Mouse (Mus musculus) kidney, embryonic 16.5 days (tissue): ENCODE results near the gene Ncoa7. TPM values are rescaled to one million over a fixed set of nuclear protein-coding genes. Genes with fewer than 3 reads are reported as not detected.

Source experiments
- ATAC-seq: fragments of 200-750 bp; cut with Nextera tagmentation; 2 replicates; pipeline ENCODE4 v1.8.0; 2017; ENCODE audit warnings: moderate TSS enrichment; ENCODE audit not compliant: low FRiP score, low TSS enrichment
- H3K27ac ChIP-seq: fragments of 300-500 bp; sonication (generic); 2 replicates; pipeline ENCODE4 v1.5.1; 2014; ENCODE audit warnings: low read length
- H3K27me3 ChIP-seq: fragments of 300-500 bp; sonication (generic); 2 replicates; pipeline ENCODE4 v1.6.1; 2014; ENCODE audit warnings: low read length, control low read depth, mixed read lengths; ENCODE audit not compliant: insufficient read depth
- H3K36me3 ChIP-seq: fragments of 300-500 bp; sonication (generic); 2 replicates; pipeline ENCODE4 v1.6.1; 2014; ENCODE audit warnings: low read length, control low read depth, mixed read lengths; ENCODE audit not compliant: insufficient read depth
- H3K4me1 ChIP-seq: fragments of 300-500 bp; sonication (generic); 2 replicates; pipeline ENCODE4 v1.6.1; 2014; ENCODE audit warnings: low read length, control low read depth, mixed read lengths; ENCODE audit not compliant: insufficient read depth
- H3K4me2 ChIP-seq: fragments of 300-500 bp; sonication (generic); replicated peaks from 2 replicates; pipeline ENCODE4 v1.6.1; 2014; ENCODE audit warnings: low read depth, low read length
- H3K4me3 ChIP-seq: fragments of 300-500 bp; sonication (generic); 2 replicates; pipeline ENCODE4 v1.5.1; 2014; ENCODE audit warnings: mild to moderate bottlenecking, low read length
- H3K9ac ChIP-seq: fragments of 300-500 bp; sonication (generic); replicated peaks from 2 replicates; pipeline ENCODE4 v1.6.1; 2014; ENCODE audit warnings: low read length
- H3K9me3 ChIP-seq: fragments of 300-500 bp; sonication (generic); 2 replicates; pipeline ENCODE4 v1.6.1; 2016; ENCODE audit warnings: low read length, control low read depth
- WGBS: fragments of 180-500 bp; shearing (Covaris S2); extraction: QIAGEN DNeasy Blood & Tissue Kit; methylation state at CpG from one replicate; pipeline ENCODE4 v1.1.7; 2014; 5-methylcytosine and 5-hydroxymethylcytosine counted together
- polyA plus RNA-seq: library from polyadenylated mRNA; unstranded; fragments of >200 nt; fragmentation: Nextera tagmentation; extraction: Ambion mirVana; gene quantifications from 2 replicates; pipeline ENCODE4 v1.2.1, GENCODE M21; 2015

Gene Ncoa7
- polyA plus RNA-seq, 1 experiment from 2014 or later, result 16.9 TPM

- H3K27me3 ChIP-seq, result no peaks in the 10 kb centered on the region
- no peak overlapping the region for H3K4me3 ChIP-seq
- no peaks in the 10 kb centered on the region for H3K4me1 ChIP-seq
- H3K4me2 ChIP-seq, result no peak overlapping the region
- H3K36me3 ChIP-seq, result peaks cover 9% of the 10 kb centered on the region; the same call in 1 of the 2 replicates
- H3K9ac ChIP-seq, result no peak overlapping the region
- ATAC-seq, result 0 out of 2 replicates have a peak, but pooled peaks have one; percentile 46
- WGBS, result 90% methylated on average over 1 of the region's 1 CpGs
- no peak overlapping the region for H3K27ac ChIP-seq
- H3K9me3 ChIP-seq, result no peaks in the 10 kb centered on the region
These were observed 34.3 kb downstream of the Ncoa7 start for GRCm38 (mm10) chr10:30768820-30769219.

GRCm38 (mm10) chr10:30768250-30768649, 34.9 kb downstream of the Ncoa7 start:
- H3K27ac ChIP-seq, result no peak overlapping the region
- WGBS, result 86% methylated on average over 3 of the region's 3 CpGs

DNA sequence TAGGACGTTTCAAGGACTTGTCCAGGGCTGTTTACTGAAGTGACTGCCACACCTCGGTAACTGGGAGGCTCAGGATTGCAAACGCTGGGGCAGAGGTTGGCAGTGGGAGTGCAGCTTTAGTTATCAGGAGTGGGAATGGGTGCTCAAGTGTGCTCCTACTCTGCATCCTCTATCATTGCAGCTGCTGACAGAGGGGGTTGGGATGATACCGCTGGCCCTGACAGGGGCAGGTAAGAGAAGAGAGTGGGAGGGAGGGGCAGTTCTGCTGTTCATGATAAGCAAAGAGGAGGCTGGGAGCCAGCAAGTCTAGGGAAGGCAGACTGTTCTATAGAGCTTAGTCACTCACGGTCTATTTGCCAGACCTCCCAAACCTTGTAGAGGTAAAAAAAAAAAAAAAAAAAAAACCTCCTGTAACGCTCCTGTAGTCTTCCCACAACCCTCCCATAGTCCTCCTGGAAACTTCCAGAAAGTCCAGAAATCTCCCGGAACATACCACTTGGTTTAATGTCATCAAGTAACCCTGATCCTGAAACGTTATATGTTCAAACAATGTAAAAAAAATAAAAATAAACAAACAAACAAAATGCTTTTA, 39.9 kb downstream of the Ncoa7 start:
- Histone ChIP-seq H3K4me2 (no peak overlapping the region), H3K4me3 (no peak overlapping the region), H3K27ac (peak overlapping the region; percentile 57; the same call in 1 of the 2 replicates), H3K36me3 (peaks cover 9% of the 10 kb centered on the region; the same call in 1 of the 2 replicates), H3K9ac (no peak overlapping the region), H3K9me3 (no peaks in the 10 kb centered on the region), H3K27me3 (no peaks in the 10 kb centered on the region), H3K4me1 (0 out of 2 replicates have a peak, but pooled peaks cover 3% of the 10 kb centered on the region)
- WGBS, result 69% methylated on average over 8 of the region's 8 CpGs
- peak; percentile 66; the same call in 1 of the 2 replicates for ATAC-seq

More at GRCm38 (mm10) chr10:30768250-30768649, 34.9 kb downstream of the Ncoa7 start:
- Histone ChIP-seq H3K9ac (no peak overlapping the region), H3K27me3 (no peaks in the 10 kb centered on the region), H3K36me3 (peaks cover 9% of the 10 kb centered on the region; the same call in 1 of the 2 replicates), H3K9me3 (no peaks in the 10 kb centered on the region), H3K4me1 (no peaks in the 10 kb centered on the region), H3K4me2 (no peak overlapping the region), H3K4me3 (no peak overlapping the region)
- no peak for ATAC-seq

DNA sequence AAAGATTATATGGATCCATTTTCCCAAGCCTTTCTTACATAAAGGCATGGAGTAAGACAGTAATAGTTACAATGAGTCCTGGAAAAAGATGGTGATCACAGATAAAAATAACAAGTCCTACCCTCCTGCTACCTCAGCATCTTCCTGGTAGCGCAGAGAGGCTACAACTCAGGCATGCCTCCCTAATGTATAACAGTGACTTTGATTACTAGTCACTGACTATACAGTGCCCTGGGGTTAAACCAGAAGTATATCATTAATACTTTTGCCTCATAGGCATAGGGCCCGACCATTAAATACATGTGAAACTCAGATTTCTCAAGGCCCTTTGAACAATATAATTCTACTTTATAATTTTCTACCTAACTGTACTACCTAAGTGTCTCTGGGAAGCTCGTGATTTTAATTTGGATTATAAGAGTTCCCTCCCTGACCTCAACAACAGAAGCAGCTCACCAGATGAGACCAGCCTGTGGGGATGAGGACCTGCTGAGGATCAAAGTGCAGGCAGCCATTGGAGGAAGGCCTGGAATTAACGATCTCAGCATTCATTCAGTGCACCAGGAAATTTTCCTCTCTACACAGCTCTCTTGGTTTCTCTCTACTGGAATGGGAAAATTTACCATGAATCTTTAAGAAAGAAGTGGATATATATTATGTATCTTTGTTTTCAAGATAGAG, 40.7 kb downstream of the Ncoa7 start:
- Histone ChIP-seq H3K4me2 (no peak overlapping the region), H3K4me1 (0 out of 2 replicates have a peak, but pooled peaks cover 3% of the 10 kb centered on the region), H3K4me3 (no peak overlapping the region), H3K27ac (no peak overlapping the region; the same call in 1 of the 2 replicates), H3K36me3 (peaks cover 6% of the 10 kb centered on the region; the same call in 1 of the 2 replicates), H3K9me3 (no peaks in the 10 kb centered on the region), H3K9ac (no peak overlapping the region), H3K27me3 (no peaks in the 10 kb centered on the region)
- 70% methylated on average over 4 of the region's 4 CpGs for WGBS
- ATAC-seq, result peak; percentile 70

DNA sequence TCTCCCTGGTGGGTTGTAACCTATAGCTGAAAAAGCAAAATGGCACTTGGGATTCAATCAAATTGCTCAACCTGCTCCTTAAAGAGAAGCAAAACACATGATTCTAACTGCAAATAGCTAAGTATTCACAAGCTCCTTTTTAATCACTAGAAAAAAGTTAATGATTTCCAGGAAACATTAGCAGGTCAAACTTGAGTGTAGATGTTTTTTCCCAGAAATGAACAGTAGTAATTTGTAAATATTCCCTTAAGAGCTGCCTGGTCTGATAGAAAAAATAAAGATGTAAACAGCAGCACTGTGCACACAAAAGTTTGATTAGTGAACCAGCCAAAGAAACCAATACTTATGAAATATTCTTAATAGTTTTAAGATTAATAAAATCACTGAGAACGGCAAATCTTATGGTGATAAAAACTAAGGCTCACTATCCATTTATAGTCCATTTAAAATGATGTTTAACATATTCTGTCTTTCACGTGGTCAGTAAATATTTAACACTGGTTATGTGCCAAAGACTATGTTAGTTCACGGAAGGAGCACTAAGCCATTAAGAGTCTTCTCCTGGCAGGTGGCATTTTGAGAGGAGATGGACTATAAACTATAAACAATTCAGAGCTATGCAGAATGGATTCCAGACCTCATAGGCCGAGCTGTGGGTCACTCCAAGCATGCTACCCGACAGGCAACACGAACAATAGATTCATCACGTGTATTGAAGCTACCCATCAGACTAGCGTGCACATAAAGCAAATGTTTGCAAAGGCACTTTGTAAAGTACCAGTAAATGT, 43.6 kb downstream of the Ncoa7 start:
- 0 out of 2 replicates have a peak, but pooled peaks cover 3% of the 10 kb centered on the region for H3K4me1 ChIP-seq
- no peaks in the 10 kb centered on the region for H3K27me3 ChIP-seq
- H3K36me3 ChIP-seq, result 0 out of 2 replicates have a peak, but pooled peaks cover under 1% of the 10 kb centered on the region
- WGBS, result 71% methylated on average over 8 of the region's 8 CpGs
- H3K9ac ChIP-seq, result no peak overlapping the region
- H3K4me3 ChIP-seq, result no peak overlapping the region
- peak overlapping the region; percentile 79 for H3K27ac ChIP-seq
- ATAC-seq, result peak; percentile 80; the same call in 1 of the 2 replicates
- no peaks in the 10 kb centered on the region for H3K9me3 ChIP-seq
- H3K4me2 ChIP-seq, result no peak overlapping the region

DNA sequence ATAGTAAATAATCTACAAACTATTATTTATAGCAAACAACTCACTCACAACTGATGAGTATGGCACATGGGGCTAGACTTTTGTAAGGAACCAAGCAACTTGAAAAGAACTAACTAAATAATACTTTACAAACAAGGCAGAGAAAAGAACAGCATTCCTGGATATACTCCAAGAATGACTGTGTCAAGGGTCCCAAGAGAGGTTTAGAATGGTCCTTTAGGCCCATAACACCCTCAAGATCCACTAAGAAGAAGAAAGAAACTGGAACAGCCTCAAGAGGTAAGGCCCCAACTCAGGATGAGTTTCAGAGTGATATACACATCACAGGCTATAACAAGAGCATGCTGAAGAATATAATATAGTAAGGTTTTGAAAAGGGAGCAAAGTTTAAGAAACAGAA, 47.1 kb downstream of the Ncoa7 start:
- no peak overlapping the region for H3K9ac ChIP-seq
- no peaks in the 10 kb centered on the region for H3K27me3 ChIP-seq
- H3K27ac ChIP-seq, result no peak overlapping the region
- H3K4me2 ChIP-seq, result no peak overlapping the region
- ATAC-seq, result no peak
- 0 out of 2 replicates have a peak, but pooled peaks cover 3% of the 10 kb centered on the region for H3K4me1 ChIP-seq
- no peak overlapping the region for H3K4me3 ChIP-seq
- H3K9me3 ChIP-seq, result no peaks in the 10 kb centered on the region
- no peaks in the 10 kb centered on the region for H3K36me3 ChIP-seq

GRCm38 (mm10) chr10:30754825-30755457, 48.2 kb downstream of the Ncoa7 start:
- no peaks in the 10 kb centered on the region for H3K9me3 ChIP-seq
- H3K27me3 ChIP-seq, result no peaks in the 10 kb centered on the region
- no peaks in the 10 kb centered on the region for H3K4me1 ChIP-seq
- 71% methylated on average over 4 of the region's 4 CpGs for WGBS
- H3K4me3 ChIP-seq, result no peak overlapping the region
- H3K4me2 ChIP-seq, result no peak overlapping the region
- ATAC-seq, result no peak
- no peak overlapping the region for H3K27ac ChIP-seq
- H3K36me3 ChIP-seq, result no peaks in the 10 kb centered on the region
- H3K9ac ChIP-seq, result no peak overlapping the region

GRCm38 (mm10) chr10:30754082-30754481, 49.0 kb downstream of the Ncoa7 start:
- WGBS, result 69% methylated on average over 3 of the region's 3 CpGs
- Histone ChIP-seq H3K27me3 (no peaks in the 10 kb centered on the region), H3K36me3 (no peaks in the 10 kb centered on the region), H3K27ac (no peak overlapping the region), H3K9ac (no peak overlapping the region), H3K4me1 (no peaks in the 10 kb centered on the region), H3K4me2 (no peak overlapping the region), H3K9me3 (no peaks in the 10 kb centered on the region), H3K4me3 (no peak overlapping the region)
- no peak for ATAC-seq

GRCm38 (mm10) chr10:30752485-30752884, 50.6 kb downstream of the Ncoa7 start:
- Histone ChIP-seq H3K4me1 (no peaks in the 10 kb centered on the region), H3K4me2 (no peak overlapping the region), H3K27me3 (no peaks in the 10 kb centered on the region), H3K27ac (no peak overlapping the region), H3K9ac (no peak overlapping the region), H3K9me3 (no peaks in the 10 kb centered on the region), H3K4me3 (no peak overlapping the region), H3K36me3 (no peaks in the 10 kb centered on the region)
- ATAC-seq, result no peak
- WGBS, result 91% methylated on average over 3 of the region's 3 CpGs
